Mouse (Mus musculus): ENCODE measurements around the gene Uox. TPM values are rescaled to one million over a fixed set of nuclear protein-coding genes. Genes with fewer than 3 reads are reported as not detected.

Gene Uox
- total RNA-seq, 2 experiments from 2014 or later: 0.32 TPM; not detected in 1

DNA sequence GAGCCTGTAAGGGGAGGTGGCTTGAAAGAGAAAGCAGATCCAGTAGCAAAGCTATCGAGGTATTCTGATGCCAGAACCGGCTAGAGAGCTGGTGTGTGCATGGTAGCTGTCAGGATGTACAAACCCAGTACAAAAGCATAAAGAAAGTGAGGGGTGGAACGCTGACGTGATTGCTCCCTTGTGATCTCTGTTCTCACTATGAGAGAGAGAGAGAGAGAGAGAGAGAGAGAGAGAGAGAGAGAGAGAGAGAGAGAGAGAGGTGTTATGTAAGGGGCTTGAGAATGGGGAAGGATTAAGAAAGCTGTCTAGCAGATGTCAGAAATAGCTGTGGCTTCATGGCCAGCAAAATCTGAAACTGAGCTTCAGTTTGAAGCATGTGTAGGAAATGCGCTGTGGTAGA is 13.7 kb downstream of the Uox start:
- DNase-seq: no peak

DNA sequence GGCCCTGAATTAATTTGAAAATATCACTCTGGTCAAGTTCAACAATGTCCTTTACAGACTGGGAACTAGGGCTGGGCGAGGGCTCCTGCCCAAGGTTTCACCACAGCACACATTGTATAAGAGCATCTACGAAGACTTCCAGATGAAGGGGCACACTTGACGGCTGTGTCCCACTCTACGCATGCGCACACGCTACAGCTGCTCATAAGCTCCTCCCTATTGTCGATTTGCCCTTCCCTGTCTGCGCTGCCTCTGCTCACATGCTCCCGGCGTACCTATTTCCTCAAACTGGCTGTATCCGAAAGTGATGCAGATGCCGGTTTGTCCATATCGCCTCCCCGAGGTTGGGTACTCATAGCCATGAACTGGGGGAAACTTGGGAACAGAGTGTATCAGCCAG is 16.4 kb downstream of the Uox start:
- no peak for DNase-seq

DNA sequence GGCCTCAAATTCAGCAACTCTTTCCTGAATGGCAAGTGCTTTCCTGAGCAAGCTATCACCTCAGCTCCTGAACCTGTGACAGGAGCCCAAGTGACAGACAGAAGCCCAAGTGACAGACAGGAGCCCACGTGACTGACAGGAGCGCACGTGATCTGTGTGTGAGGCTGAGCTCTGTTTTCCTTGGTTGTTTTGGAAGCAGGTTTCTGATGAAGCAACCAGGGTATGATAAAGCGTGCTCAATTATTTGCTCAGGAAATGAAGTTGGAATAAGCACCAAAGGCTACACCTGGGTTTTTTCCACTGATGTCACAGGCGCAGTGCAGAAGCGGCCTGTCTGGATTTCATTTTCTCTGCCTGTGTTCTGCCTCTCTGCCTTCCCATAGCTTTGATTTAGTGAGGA is 19.3 kb downstream of the Uox start:
- no peak for DNase-seq

DNA sequence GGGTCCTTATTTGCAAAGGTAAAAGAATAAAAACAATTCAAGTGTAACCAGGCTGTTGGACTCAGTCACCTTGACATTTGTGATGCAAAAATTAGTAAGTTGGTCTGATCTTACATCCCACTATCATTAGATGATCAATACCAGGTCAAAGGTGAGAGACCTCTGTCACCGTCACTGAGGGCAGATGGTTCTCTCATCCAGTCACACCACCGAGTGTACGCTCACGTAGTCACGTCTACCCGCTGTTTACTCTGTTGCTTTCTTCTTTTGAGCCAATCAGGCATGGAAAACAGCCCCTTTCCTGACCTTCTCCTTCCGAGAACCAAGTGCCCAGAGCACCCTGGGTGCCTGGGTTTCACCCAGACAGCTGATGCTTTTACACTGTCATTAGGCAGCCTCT is 20.9 kb downstream of the Uox start:
- DNase-seq: no peak

DNA sequence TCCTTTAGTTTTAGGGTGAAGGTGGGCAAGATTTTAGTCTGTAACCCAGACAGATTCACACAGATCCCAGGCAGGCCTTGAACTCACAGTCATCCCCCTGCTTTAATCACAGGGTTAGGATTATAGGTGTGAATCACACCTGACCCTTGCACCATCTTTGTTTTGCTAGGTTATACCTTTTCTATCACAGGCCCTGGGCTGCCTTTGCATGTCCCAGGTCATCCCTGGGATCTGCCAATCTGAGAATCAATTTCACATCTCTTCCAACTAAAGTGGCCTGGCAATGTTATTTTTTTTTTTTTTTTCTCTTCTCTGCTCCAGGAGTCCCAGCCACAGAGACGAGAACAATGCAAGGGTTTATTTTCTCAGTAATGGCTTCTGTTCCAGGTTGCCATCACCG is 21.4 kb downstream of the Uox start:
- no peak for DNase-seq

DNA sequence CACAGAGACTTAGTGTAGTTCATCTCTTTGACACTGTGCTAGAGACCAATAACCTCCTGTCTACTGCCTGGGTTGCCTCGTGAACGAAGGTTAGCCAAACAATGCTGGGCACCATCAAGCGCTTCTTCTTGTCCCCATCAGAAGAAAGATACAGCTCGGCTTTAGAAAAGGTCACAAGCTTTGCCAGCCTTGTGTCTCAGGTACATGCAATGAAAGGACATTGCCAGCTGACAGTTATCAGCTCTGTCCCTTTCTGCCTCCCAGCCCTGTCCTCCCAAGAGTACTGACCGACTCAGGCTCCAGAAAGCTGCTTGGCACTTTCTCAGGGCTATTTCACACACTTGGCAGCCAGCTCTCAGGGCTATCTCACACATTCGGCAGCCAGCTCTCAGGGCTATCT is 25.2 kb downstream of the Uox start:
- no peak for DNase-seq

DNA sequence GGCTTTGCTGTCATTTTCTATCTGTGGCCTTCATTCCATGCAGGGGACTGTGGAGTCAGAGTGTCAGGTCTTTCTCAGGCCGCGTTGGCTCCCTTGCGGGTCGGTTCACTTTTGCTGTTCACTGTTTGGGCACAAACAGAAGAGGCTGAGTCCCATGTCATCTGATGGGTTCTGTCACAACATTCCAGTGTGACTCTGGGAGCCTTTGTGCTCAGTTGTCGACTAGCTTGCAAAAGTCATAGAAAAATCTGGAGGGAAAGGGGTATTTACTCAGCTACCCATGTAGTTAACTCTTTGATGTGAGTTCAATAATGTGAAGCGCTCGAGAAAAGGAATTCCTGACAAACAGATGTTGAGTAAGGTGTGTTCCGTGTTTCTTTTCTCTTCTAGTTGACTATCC is 26.2 kb downstream of the Uox start:
- no peak for DNase-seq

DNA sequence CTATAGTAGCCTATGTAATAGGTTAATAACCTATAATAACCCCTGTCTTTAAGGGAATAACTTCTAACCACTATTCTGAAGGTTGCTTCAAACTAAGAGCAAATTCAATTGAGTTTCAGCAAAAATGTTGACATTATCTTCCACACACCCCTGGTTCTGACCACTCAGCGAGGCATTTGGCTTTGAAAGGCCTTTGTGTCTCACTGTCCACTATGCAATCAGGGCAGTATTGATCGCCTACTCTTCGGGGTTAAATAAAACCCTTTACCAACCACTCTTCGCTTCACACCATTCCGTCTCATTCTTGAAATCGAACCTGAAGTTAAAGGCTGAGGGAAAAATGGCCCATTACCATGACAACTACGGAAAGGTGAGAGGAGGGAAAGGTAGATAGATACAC is 26.6 kb downstream of the Uox start:
- no peak for DNase-seq

DNA sequence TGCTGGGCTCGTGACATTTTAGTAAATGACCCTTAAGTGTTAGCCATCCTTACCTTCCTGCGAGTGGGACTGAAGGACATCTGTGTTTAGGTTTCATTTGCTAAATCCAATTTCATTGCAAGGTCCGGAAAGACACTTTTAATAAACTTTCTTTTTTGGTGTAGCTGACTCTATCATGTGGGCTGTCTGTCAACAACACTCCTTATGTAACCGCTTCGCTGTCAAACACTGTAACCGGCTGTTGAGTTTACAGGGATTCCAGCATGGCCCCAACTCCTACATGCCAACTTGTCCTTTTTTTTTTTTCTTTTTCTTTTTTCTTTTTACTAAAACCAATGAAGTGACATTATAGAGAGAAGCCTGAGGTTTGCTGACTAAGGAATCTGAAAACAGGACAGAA is 28.2 kb downstream of the Uox start:
- DNase-seq: no peak

DNA sequence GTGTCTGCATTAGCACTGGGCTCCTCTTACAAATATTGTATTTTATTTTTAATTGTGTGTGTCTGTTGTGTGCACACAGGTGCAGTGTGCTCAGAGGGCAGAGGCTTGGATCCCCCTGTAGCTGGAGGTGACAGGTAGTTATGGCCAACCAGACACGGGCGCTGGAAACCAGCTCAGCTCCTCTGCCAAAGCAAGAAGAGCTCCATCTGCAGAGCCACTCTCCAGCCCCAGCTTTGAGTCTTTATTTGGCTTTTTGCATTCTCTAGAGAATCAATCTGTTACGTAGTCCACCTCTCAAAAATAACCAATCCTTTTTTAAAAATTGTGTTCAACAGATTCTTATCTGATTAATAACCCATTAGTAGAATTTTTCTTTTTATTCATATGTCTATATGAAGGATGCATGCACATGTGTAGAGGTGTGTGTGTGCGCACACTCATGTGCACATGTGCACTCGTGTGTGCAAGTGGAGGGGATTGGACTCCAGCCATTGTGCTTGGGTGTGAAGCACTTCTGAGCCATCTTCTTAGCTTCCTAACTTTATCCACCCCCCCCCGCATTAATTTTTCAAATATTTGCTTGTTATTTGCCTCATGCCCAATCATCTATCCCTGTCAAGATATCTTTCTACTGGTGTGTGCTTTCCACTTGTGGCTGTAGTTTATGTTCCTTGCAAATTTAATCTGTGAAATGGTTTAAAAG is 29.1 kb downstream of the Uox start:
- DNase-seq: no peak

DNA sequence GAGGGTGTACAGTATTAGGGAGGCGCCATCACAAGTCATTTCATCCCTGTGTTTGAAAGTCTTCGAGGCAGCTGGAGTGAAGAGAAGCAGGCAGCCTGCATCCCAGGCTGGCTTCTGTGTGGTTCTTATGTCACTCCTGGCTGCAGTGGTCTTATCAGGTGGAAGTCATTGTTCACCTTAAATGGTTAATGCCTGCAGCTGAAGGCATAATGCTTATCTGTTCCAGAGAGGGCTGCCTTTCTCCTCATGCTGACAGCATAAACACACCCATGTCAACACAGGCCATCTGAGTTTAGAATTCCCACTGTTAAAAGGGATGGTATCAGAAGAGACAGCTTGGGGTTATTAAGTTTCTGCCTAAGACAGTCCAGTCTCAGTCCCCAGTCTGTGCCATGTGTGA is 31.0 kb downstream of the Uox start:
- DNase-seq: no peak

DNA sequence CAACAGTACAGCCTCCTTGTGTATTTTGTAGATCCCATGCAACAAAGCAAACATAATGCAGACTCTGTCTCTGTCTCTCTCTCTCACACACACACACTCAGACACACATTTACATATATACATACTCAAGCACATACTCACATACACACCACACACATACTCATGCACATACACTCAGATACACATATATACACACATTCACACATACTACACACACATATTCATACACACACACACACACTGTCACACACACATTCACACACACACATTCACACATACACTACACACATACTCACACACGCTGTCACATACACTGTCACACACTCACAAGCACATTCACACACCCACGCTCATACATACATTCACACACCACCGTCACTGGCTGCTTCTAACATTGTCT is 32.3 kb downstream of the Uox start:
- DNase-seq: no peak

DNA sequence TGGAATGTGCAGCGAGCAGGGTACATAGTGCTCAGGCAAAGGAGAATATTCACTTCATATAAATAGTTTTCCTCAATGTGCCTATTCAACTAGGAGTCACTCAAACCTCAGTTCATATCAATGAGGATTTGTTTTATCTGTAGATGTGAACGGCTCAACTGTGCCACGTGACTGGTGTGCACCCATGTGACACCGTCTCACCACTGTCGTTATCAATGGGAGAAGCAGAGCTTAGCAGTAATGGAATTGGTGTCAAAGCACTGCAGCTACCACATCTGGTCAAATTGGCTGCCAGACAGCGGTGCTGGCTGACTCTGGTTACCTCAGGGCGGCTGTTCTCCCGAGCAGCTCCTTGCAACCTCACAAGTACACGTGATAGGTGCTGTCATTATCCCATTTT is 34.4 kb downstream of the Uox start:
- no peak for DNase-seq

DNA sequence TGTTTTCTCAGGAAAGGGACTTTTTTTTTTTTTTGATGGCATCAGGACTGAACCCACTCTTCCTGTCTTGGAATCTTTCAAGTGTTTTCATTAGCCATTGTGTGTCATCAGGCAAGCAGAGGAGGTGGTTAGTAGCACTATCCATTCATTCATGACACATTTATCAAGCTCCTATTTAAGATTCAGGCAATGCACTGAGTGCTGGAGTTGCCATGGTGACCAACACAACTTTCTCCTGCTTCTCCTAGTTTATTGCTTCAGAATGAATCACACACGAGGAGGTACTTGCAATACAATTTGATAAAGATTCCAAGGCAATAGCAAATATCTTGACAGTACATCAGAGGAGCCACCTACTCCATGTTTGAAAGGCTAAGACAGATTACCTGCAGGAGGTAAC is 37.1 kb downstream of the Uox start:
- no peak for DNase-seq

DNA sequence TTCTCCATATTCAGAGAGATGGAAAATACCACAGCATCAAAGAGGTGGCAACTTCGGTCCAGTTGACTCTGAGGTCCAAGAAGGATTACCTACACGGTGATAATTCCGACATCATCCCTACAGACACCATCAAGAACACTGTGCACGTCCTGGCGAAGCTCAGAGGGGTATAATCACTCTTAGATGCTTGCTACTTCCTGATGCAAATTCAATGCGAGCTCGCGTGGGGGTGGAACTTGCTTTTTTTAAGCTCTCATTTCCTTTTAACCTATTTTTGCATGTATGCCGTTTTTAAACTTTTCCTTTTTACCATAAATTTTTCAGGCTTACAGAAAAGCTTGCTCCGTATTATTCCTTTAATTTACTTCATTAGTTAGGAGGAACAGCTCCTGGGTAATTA is 40.1 kb downstream of the Uox start:
- DNase-seq: no peak

DNA sequence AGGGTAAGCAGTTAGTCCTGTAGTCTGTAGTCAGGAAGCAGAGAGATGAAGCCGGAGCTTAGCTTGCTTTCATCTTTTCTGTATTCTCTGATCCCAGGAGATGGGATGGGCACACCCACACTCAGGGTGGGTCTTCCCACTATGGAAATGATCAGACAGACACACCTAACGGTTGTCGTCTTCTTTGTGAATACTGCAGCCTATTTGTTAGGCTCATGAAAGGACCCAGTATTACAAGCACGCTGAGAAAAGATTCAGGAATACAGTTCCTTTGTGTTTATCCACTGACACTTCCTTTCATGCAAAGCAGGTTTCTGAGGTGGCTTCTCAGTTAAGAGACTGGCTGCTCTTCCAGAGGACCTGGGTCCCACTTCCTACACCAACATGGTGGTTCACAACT is 41.0 kb downstream of the Uox start:
- DNase-seq: no peak

DNA sequence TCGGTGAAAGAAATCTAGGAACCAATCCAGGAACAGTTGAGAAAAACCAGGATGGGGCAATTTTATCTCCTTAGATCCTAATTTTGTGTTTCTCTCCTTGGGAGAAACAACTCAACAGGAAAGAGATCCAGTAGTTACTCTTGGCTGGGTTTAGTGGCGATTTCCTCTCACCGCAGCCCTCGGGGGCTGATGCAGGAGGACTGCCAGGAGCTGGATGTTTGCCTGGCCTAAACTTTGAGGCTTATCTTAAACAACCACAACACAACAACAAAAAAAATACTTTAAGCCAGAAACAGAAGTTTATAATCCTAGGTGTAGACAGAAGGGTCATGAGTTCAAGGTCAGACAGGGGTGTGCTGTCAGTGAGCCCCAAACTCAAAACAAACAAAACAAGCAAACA is 41.6 kb downstream of the Uox start:
- no peak for DNase-seq

DNA sequence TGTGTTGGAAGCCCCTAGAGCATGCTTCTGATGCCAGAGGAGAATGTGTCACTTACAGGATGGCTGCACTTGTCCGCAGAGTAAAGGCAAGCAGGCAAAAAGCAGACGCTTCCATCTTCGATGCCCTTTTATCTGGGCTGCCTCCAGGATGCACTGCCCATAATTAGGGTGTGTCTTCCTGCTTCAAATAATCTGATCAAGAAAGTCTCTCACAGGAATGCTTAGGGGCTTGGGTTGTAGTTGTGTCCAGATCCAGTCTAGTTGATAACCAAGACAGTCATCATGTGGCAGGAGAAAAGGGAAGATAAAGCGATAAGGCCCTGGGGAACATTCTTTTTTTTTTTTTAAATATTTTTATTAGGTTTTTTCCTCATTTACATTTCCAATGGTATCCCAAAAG is 45.3 kb downstream of the Uox start, which contains the start of gene Dnase2b:
Gene Dnase2b (minus strand): TSS at position 101 of the 400 bp plus-strand sequence.
- DNase-seq: no peak

DNA sequence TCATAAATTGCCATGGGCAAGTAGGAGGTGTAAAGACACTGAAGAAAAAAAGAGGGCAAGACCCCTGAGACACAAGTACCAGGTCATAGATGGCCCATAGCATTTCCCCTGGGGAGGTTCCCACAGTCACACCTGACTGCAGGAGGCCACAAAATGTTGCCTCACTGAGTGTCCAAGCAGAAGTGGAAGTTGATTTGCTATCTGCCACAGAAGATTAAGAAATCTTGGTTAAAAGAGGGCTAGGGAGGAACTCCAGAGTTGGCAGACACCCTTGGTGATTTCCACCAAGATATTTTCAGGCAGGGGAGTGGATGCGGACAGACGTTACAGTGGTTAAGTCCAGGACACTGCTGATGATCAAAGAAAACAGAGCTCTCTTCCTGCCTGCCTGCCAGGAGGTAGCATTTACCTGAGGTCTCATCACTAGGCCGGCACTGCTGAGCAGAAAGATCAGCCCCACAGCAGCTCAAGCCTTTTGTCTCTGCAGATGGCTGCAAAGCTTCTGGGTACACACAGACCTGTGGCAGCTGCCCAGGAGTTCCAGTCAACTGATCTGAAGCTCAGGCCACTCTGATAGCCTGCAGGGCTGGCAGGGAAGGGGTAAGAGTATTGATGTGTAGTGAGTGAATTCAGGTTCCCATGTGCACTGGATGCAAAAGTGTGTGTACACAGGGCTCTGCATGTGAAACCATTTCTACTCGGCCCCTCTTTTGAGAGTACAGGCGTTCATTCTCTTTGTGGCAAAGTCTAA is 46.5 kb downstream of the Uox start:
- DNase-seq: no peak

DNA sequence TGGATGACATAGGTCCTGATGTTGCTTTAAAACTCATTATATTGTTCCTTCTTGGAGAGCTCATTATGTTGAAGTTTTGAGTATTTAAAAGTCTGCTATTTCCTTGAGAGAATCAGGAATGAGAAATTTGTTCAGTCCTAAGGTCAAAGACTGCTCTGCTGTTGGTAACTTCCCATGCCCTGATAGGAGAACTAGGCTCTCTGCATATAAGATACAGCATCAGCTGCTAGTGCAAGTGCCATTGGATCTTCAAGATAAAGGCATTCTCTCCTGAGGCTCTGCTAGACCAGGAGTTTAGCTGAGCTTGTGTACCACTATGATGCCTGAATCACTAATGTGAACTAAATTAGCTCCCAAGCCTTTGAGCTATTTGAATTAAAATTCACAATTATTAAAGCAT is 47.7 kb downstream of the Uox start:
- DNase-seq: no peak

DNA sequence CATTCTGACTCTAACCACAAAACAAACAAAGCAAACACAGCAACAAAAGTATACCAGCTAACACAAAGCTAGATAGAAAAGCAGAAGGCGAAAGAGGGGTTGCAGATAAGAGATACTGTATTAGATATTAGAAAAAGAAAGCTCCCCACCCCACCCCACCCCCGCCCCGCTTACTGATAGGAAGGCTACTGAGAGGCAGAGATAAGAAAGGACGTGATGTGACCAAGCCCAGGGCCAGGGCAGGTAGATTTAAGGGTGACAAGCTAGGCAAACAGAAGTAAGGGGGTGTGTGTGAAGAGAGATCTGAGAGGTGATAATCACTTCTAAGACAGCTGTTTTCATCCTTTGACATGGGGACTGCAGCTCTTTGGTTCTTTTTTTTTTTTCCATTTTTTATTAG is 48.1 kb downstream of the Uox start:
- DNase-seq: no peak

DNA sequence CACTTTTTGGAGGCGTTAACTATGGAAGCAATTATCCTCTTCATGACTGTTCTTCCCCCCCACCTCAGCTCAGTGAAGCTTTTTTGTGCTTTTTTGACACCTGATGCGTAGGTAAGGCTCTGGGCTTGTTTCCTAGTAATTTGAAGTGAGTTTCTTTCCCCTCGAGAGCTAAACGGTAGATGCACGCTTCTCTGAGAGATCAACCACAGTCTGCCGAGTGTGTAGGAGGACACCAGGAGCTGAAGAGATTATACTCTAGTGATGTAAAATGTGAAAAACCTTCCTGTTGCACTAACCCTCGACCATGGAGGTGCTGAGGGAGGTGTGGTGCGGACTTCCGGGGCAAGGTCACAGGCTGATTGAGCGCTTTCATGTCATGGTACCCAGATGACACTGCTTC is 49.9 kb downstream of the Uox start:
- no peak for DNase-seq

DNA sequence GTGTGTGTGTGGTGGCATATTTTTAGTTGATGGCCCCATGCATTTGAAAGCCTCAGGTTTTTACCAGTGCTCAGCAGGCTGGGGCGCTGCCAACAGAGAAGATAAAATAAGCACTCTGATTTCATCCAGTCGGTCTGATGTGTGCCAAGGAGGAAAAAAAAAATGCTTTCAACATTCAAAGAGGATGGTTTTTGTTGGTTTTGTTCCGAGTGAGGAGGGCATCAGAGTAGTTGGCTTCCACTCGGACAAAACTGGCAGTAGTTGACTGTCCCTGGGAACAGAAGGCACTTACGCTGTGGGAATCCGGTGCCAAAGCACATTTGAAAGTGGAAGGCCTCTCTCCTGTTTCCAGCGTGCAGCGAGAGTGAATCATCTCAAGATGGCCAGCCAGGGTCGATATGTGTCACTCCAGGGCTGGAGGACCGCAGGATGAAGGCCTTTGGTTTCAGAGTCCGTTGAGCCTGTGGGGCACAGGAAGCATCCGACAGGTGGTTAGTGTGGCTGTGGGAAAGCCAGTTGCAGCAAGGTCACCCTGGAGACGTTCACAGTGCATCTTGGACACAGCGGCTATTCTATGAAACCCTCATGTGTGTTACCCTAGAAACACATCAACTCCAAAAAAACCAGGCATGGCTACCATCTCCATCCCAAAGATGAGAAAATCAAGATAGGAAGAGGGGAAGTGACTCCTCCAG is 50.5 kb downstream of the Uox start:
- no peak for DNase-seq

DNA sequence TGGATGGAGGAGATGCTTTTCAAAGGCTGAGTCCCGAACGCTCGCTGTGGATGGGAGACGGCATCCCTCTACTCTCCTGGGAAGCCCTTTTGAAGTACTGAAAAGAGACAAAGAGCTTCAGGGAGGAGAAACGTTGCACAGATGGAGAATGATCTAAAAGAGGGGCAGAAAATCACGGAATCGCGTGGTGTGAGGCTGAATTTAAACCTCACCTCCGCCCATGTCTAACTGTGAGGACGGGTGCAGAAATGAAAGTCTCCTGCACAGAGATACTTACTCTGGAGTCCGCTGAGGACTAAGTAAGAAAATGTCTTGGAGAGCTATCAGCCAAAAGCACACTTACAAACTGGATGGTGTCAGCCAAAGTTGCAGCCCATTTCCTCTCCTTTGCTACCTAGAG is 51.7 kb downstream of the Uox start:
- DNase-seq: no peak
